Mouse (Mus musculus) heart, adult 2 months (tissue): ENCODE results near the gene Card9.
"Not testable (repeated sequence)": the region's sequence is repeated elsewhere in the genome, so short reads cannot be mapped to it uniquely, and the experiment has no call there.

Experiments
- CTCF ChIP-seq: fragments of 200-600 bp; IDR thresholded peaks from 2 replicates; pipeline ENCODE4 v1.8.1; 2022; ENCODE audit warnings: antibody characterized with exemption, mild to moderate bottlenecking, moderate library complexity
- POLR2A ChIP-seq: fragments of 200-500 bp; IDR thresholded peaks from 2 replicates; pipeline ENCODE4 v1.6.1; 2011; ENCODE audit warnings: mild to moderate bottlenecking, low read depth, low read length, control low read depth; ENCODE audit not compliant: insufficient read depth

- not testable (repeated sequence) for TF ChIP-seq POLR2A, CTCF
These were observed 20.2 kb upstream of the Card9 start for GRCm38 (mm10) chr2:26380871-26381270.
